Comparison of ENCODE assay signal across 9 mouse cellular contexts in genomic region chr8:121643384-121643783, GRCm38 (mm10). TPM values are rescaled to one million over a fixed set of nuclear protein-coding genes. Genes with fewer than 3 reads are reported as not detected.
DNase-seq lines count a peak whose midpoint lies in the region; ATAC-seq and TF ChIP-seq lines count a peak whose summit lies in the region.
"Had no signal": no experiment of that assay in that cellular context is flagged by ENCODE, and none has a peak within 500 bp of the region (broad histone marks: within the 10 kb centered on the region; RNA-seq: fewer than 3 reads in every experiment).

No protein-coding gene starts in this region.

- peaks cover 42% of the 10 kb centered on the region for H3K4me1 ChIP-seq in forebrain, embryonic 14.5 days (ENCODE audit: control insufficient read depth, insufficient read depth, low read length)
- peaks cover 77% of the 10 kb centered on the region for H3K4me1 ChIP-seq in midbrain, embryonic 16.5 days (ENCODE audit: control insufficient read depth, insufficient read depth, low read length)
- H3K4me1 ChIP-seq in intestine, postnatal 0 days (replicated peaks; ENCODE audit: control insufficient read depth, insufficient read depth, low read length): peaks cover 12% of the 10 kb centered on the region; the same call in 1 of the 2 replicates

- WGBS in forebrain, embryonic 14.5 days: 59% methylated on average over 11 of the region's 11 CpGs
- WGBS in midbrain, embryonic 16.5 days: 58% methylated on average over 11 of the region's 11 CpGs
- 68% methylated on average over 11 of the region's 11 CpGs for WGBS in intestine, postnatal 0 days

- no peaks in the 10 kb centered on the region for H3K27me3 ChIP-seq in forebrain, embryonic 14.5 days (replicated peaks; ENCODE audit: control insufficient read depth, insufficient read depth, low read length)
- no peaks in the 10 kb centered on the region for H3K27me3 ChIP-seq in midbrain, embryonic 16.5 days (ENCODE audit: control insufficient read depth, insufficient read depth, low read depth, low read length)
- no peaks in the 10 kb centered on the region for H3K27me3 ChIP-seq in intestine, postnatal 0 days (replicated peaks; ENCODE audit: control insufficient read depth, insufficient read depth, low read length)

- no peak for DNase-seq in gastrocnemius, adult 2 months
- no peak for DNase-seq in gastrocnemius, postnatal 10 days
- DNase-seq in layer of hippocampus, adult 9-11 months: peak; percentile 52
- DNase-seq in layer of hippocampus, adult 11-12 months (ENCODE audit: low spot score): no peak
- DNase-seq in forebrain, embryonic 14.5 days (ENCODE audit: low spot score): no peak
- DNase-seq in ovary, postnatal 36 days (ENCODE audit: low spot score): no peak
- DNase-seq: right cerebral cortex, adult 18-20 months had no signal

- intact Hi-C loops in gastrocnemius, adult 2 months (cut with DNase I): no loop called here

- H3K4me3 ChIP-seq in gastrocnemius, adult 2 months: no peak overlapping the region
- no peak overlapping the region for H3K4me3 ChIP-seq in forebrain, embryonic 14.5 days (ENCODE audit: low read depth, low read length)
- H3K4me3 ChIP-seq in midbrain, embryonic 16.5 days (ENCODE audit: low read depth, low read length): no peak overlapping the region
- H3K4me3 ChIP-seq in intestine, postnatal 0 days (ENCODE audit: low read depth, low read length): no peak overlapping the region

- H3K4me2 ChIP-seq in forebrain, embryonic 14.5 days (ENCODE audit: low read length): 0 out of 2 replicates have a peak overlapping the region, but pooled peaks have one; percentile 12
- H3K4me2 ChIP-seq in midbrain, embryonic 16.5 days (ENCODE audit: low read length): peak overlapping the region; percentile 12; the same call in 1 of the 2 replicates
- H3K4me2 ChIP-seq in intestine, postnatal 0 days (replicated peaks; ENCODE audit: low read depth): no peak overlapping the region

- peak overlapping the region; percentile 68 for H3K27ac ChIP-seq in gastrocnemius, adult 2 months
- H3K27ac ChIP-seq in forebrain, embryonic 14.5 days (ENCODE audit: low read depth, low read length): peak overlapping the region; percentile 54; the same call in 1 of the 2 replicates
- H3K27ac ChIP-seq in midbrain, embryonic 16.5 days (ENCODE audit: low read length): peak overlapping the region; percentile 34; the same call in 1 of the 2 replicates
- H3K27ac ChIP-seq in intestine, postnatal 0 days (ENCODE audit: low read depth, low read length): no peak overlapping the region

- no peak for ATAC-seq in forebrain, embryonic 14.5 days
- ATAC-seq in midbrain, embryonic 16.5 days: no peak
- ATAC-seq in intestine, postnatal 0 days: no peak

- peak overlapping the region; percentile 35; the same call in 1 of the 2 replicates for H3K9ac ChIP-seq in forebrain, embryonic 14.5 days (ENCODE audit: low read length)
- H3K9ac ChIP-seq in midbrain, embryonic 16.5 days (ENCODE audit: low read depth, low read length): peak overlapping the region; percentile 12; the same call in 1 of the 2 replicates
- no peak overlapping the region for H3K9ac ChIP-seq in intestine, postnatal 0 days (ENCODE audit: low read depth, low read length)

- no peaks in the 10 kb centered on the region for H3K9me3 ChIP-seq in forebrain, embryonic 14.5 days (replicated peaks; ENCODE audit: control insufficient read depth, low read length)
- H3K9me3 ChIP-seq in midbrain, embryonic 16.5 days (replicated peaks; ENCODE audit: control insufficient read depth, low read length, poor library complexity, severe bottlenecking): no peaks in the 10 kb centered on the region
- H3K9me3 ChIP-seq in intestine, postnatal 0 days (ENCODE audit: control insufficient read depth): no peaks in the 10 kb centered on the region

- no peak for TF ChIP-seq CTCF in gastrocnemius, adult 2 months (IDR thresholded peaks at IDR 0.05)
- no peak for TF ChIP-seq CTCF in intestine, postnatal 0 days (IDR thresholded peaks at IDR 0.05; ENCODE audit: low read depth)

- peaks cover 5% of the 10 kb centered on the region; the same call in 1 of the 2 replicates for H3K36me3 ChIP-seq in forebrain, embryonic 14.5 days (ENCODE audit: control insufficient read depth, insufficient read depth, low read length)
- H3K36me3 ChIP-seq in midbrain, embryonic 16.5 days (ENCODE audit: control insufficient read depth, insufficient read depth, low read length): no peaks in the 10 kb centered on the region; the same call in 1 of the 2 replicates
- 0 out of 2 replicates have a peak, but pooled peaks cover 4% of the 10 kb centered on the region for H3K36me3 ChIP-seq in intestine, postnatal 0 days (ENCODE audit: control insufficient read depth, insufficient read depth)

RNA-seq across cellular contexts. Expression of gene Zcchc14, which starts 9.3 kb away (rescaled TPM):
- total RNA-seq in gastrocnemius, adult 2 months (2021): 10 to 100 TPM; 18.8 to 22.3 TPM
- total RNA-seq in gastrocnemius, postnatal 10 days (2021): 10 to 100 TPM; 25.0 to 33.1 TPM
- 40.9 and 44.9 TPM in 2 replicates for polyA plus RNA-seq in forebrain, embryonic 14.5 days (2014; fragmentation: Nextera tagmentation; extraction: Ambion mirVana)
- 23.9 and 28.2 TPM in 2 replicates for polyA plus RNA-seq in midbrain, embryonic 16.5 days (2015; fragmentation: Nextera tagmentation; extraction: Ambion mirVana)
- 6.9 and 8.3 TPM in 2 replicates for polyA plus RNA-seq in intestine, postnatal 0 days (2015; fragmentation: Nextera tagmentation; extraction: Ambion mirVana)

RNA-seq across cellular contexts. Expression of gene Map1lc3b, which starts 53.2 kb away (rescaled TPM):
- total RNA-seq in gastrocnemius, adult 2 months (2021): 100 to 1,000 TPM; 166 to 175 TPM
- 100 to 1,000 TPM; 101 to 106 TPM for total RNA-seq in gastrocnemius, postnatal 10 days (2021)
- 435 and 464 TPM in 2 replicates for polyA plus RNA-seq in forebrain, embryonic 14.5 days (2014; fragmentation: Nextera tagmentation; extraction: Ambion mirVana)
- 362 and 370 TPM in 2 replicates for polyA plus RNA-seq in midbrain, embryonic 16.5 days (2015; fragmentation: Nextera tagmentation; extraction: Ambion mirVana)
- polyA plus RNA-seq in intestine, postnatal 0 days (2015; fragmentation: Nextera tagmentation; extraction: Ambion mirVana): 264 and 267 TPM in 2 replicates
